Mouse (Mus musculus) limb, embryonic 10.5 days (tissue): ENCODE results near the gene Tph1. TPM values are rescaled to one million over a fixed set of nuclear protein-coding genes. Genes with fewer than 3 reads are reported as not detected.

Experiments
- DNase-seq: peaks from one replicate; pipeline ENCODE4 v3.0.0-alpha.2; 2017; ENCODE audit warnings: low spot score
- H3K27ac ChIP-seq: fragments of 300-500 bp; sonication (generic); 2 replicates; pipeline ENCODE4 v1.5.1; 2016; ENCODE audit warnings: mild to moderate bottlenecking
- H3K27me3 ChIP-seq: fragments of 300-500 bp; sonication (generic); 2 replicates; pipeline ENCODE4 v1.6.1; 2016; ENCODE audit warnings: low read depth, mild to moderate bottlenecking; ENCODE audit not compliant: poor library complexity, severe bottlenecking
- H3K36me3 ChIP-seq: fragments of 300-500 bp; sonication (generic); 2 replicates; pipeline ENCODE4 v1.6.1; 2016; ENCODE audit warnings: mild to moderate bottlenecking, moderate library complexity
- H3K4me1 ChIP-seq: fragments of 300-500 bp; sonication (generic); 2 replicates; pipeline ENCODE4 v1.6.1; 2016
- H3K4me3 ChIP-seq: fragments of 300-500 bp; sonication (generic); 2 replicates; pipeline ENCODE4 v1.5.1; 2016; ENCODE audit warnings: mild to moderate bottlenecking, moderate library complexity
- H3K9me3 ChIP-seq: fragments of 300-500 bp; sonication (generic); replicated peaks from 2 replicates; pipeline ENCODE4 v1.6.1; 2016; ENCODE audit warnings: mild to moderate bottlenecking
- WGBS: fragments of 180-500 bp; shearing (Covaris S2); methylation state at CpG from one replicate; pipeline ENCODE4 v1.1.7; 2016; 5-methylcytosine and 5-hydroxymethylcytosine counted together
- polyA plus RNA-seq: library from polyadenylated mRNA; unstranded; fragments of >200 nt; fragmentation: Nextera tagmentation; extraction: Ambion mirVana; gene quantifications from 2 replicates; pipeline ENCODE4 v1.2.1, GENCODE M21; 2016

The Tph1 gene
- polyA plus RNA-seq, 1 experiment from 2014 or later: not detected

- H3K9me3 ChIP-seq: no peaks in the 10 kb centered on the region
- H3K36me3 ChIP-seq: no peaks in the 10 kb centered on the region
- no peak for DNase-seq
- peaks cover 11% of the 10 kb centered on the region for H3K27me3 ChIP-seq
- peak overlapping the region; percentile 77 for H3K27ac ChIP-seq
- 12% methylated on average over 32 of the region's 32 CpGs for WGBS
- H3K4me1 ChIP-seq: peaks cover 20% of the 10 kb centered on the region
- H3K4me3 ChIP-seq: peak overlapping the region; percentile 61
Observed at GRCm38 (mm10) chr7:46638889-46639691, 33.2 kb downstream of the Tph1 start.

- Histone ChIP-seq H3K4me1 (peaks cover 3% of the 10 kb centered on the region; the same call in 1 of the 2 replicates), H3K27me3 (no peaks in the 10 kb centered on the region), H3K27ac (no peak overlapping the region), H3K9me3 (no peaks in the 10 kb centered on the region), H3K36me3 (peaks cover 14% of the 10 kb centered on the region; the same call in 1 of the 2 replicates), H3K4me3 (no peak overlapping the region)
- 81% methylated on average over 8 of the region's 8 CpGs for WGBS
- DNase-seq: no peak
Observed at GRCm38 (mm10) chr7:46628375-46628975, 43.9 kb downstream of the Tph1 start.

GRCm38 (mm10) chr7:46623979-46624378, 48.4 kb downstream of the Tph1 start:
- WGBS: 80% methylated on average over 2 of the region's 3 CpGs
- no peak for DNase-seq
- no peaks in the 10 kb centered on the region for H3K27me3 ChIP-seq
- no peak overlapping the region for H3K4me3 ChIP-seq
- peaks cover 3% of the 10 kb centered on the region; the same call in 1 of the 2 replicates for H3K4me1 ChIP-seq
- H3K27ac ChIP-seq: peak overlapping the region; percentile 61; the same call in 1 of the 2 replicates
- H3K9me3 ChIP-seq: no peaks in the 10 kb centered on the region
- H3K36me3 ChIP-seq: no peaks in the 10 kb centered on the region

- no peaks in the 10 kb centered on the region for H3K9me3 ChIP-seq
- no peaks in the 10 kb centered on the region for H3K27me3 ChIP-seq
- H3K27ac ChIP-seq: no peak overlapping the region
- H3K4me1 ChIP-seq: no peaks in the 10 kb centered on the region
- 94% methylated on average over 23 of the region's 23 CpGs for WGBS
- no peak overlapping the region for H3K4me3 ChIP-seq
- no peak for DNase-seq
- H3K36me3 ChIP-seq: no peaks in the 10 kb centered on the region
Observed at GRCm38 (mm10) chr7:46618416-46619110, 53.8 kb downstream of the Tph1 start.

- no peaks in the 10 kb centered on the region for H3K27me3 ChIP-seq
- H3K27ac ChIP-seq: no peak overlapping the region
- H3K4me1 ChIP-seq: peaks cover 2% of the 10 kb centered on the region; the same call in 1 of the 2 replicates
- WGBS: 91% methylated on average over 7 of the region's 7 CpGs
- no peaks in the 10 kb centered on the region for H3K36me3 ChIP-seq
- H3K4me3 ChIP-seq: no peak overlapping the region
- H3K9me3 ChIP-seq: no peaks in the 10 kb centered on the region
- no peak for DNase-seq
Observed at GRCm38 (mm10) chr7:46616429-46617005, 55.8 kb downstream of the Tph1 start.

- H3K36me3 ChIP-seq: no peaks in the 10 kb centered on the region
- peaks cover 2% of the 10 kb centered on the region; the same call in 1 of the 2 replicates for H3K4me1 ChIP-seq
- H3K27ac ChIP-seq: no peak overlapping the region
- no peaks in the 10 kb centered on the region for H3K27me3 ChIP-seq
- no peaks in the 10 kb centered on the region for H3K9me3 ChIP-seq
- WGBS: 71% methylated on average over 5 of the region's 5 CpGs
- H3K4me3 ChIP-seq: no peak overlapping the region
- no peak for DNase-seq
Observed at GRCm38 (mm10) chr7:46615256-46615977, 56.9 kb downstream of the Tph1 start.

- DNase-seq: no peak
- H3K36me3 ChIP-seq: no peaks in the 10 kb centered on the region
- H3K4me1 ChIP-seq: peaks cover 2% of the 10 kb centered on the region; the same call in 1 of the 2 replicates
- no peak overlapping the region for H3K27ac ChIP-seq
- 95% methylated on average over 12 of the region's 12 CpGs for WGBS
- no peaks in the 10 kb centered on the region for H3K9me3 ChIP-seq
- H3K4me3 ChIP-seq: no peak overlapping the region
- no peaks in the 10 kb centered on the region for H3K27me3 ChIP-seq
Observed at GRCm38 (mm10) chr7:46614263-46614662, 58.1 kb downstream of the Tph1 start.

GRCm38 (mm10) chr7:46613091-46613490, 59.2 kb downstream of the Tph1 start:
- H3K4me1 ChIP-seq: peaks cover 2% of the 10 kb centered on the region; the same call in 1 of the 2 replicates
- H3K27ac ChIP-seq: no peak overlapping the region
- 69% methylated on average over 10 of the region's 10 CpGs for WGBS
- no peaks in the 10 kb centered on the region for H3K36me3 ChIP-seq
- H3K27me3 ChIP-seq: no peaks in the 10 kb centered on the region
- no peak overlapping the region for H3K4me3 ChIP-seq
- DNase-seq: no peak
- H3K9me3 ChIP-seq: no peaks in the 10 kb centered on the region

- no peak for DNase-seq
- WGBS: 80% methylated on average over 6 of the region's 6 CpGs
- H3K36me3 ChIP-seq: no peaks in the 10 kb centered on the region
- H3K27ac ChIP-seq: no peak overlapping the region
- H3K9me3 ChIP-seq: no peaks in the 10 kb centered on the region
- H3K4me1 ChIP-seq: peaks cover 2% of the 10 kb centered on the region; the same call in 1 of the 2 replicates
- no peak overlapping the region for H3K4me3 ChIP-seq
- H3K27me3 ChIP-seq: no peaks in the 10 kb centered on the region
Observed at GRCm38 (mm10) chr7:46612421-46612937, 59.9 kb downstream of the Tph1 start.

- peaks cover 2% of the 10 kb centered on the region; the same call in 1 of the 2 replicates for H3K4me1 ChIP-seq
- WGBS: 89% methylated on average over 9 of the region's 9 CpGs
- no peak for DNase-seq
- no peak overlapping the region for H3K27ac ChIP-seq
- H3K4me3 ChIP-seq: no peak overlapping the region
- H3K27me3 ChIP-seq: no peaks in the 10 kb centered on the region
- H3K36me3 ChIP-seq: no peaks in the 10 kb centered on the region
- no peaks in the 10 kb centered on the region for H3K9me3 ChIP-seq
Observed at GRCm38 (mm10) chr7:46611970-46612369, 60.4 kb downstream of the Tph1 start.

- Histone ChIP-seq H3K4me3 (no peak overlapping the region), H3K27me3 (no peaks in the 10 kb centered on the region), H3K4me1 (peaks cover 12% of the 10 kb centered on the region), H3K27ac (no peak overlapping the region), H3K9me3 (no peaks in the 10 kb centered on the region), H3K36me3 (no peaks in the 10 kb centered on the region)
- whole genome bisulfite sequencing: 87% methylated on average over 4 of the region's 4 CpGs
- DNase-seq: no peak
Observed at GRCm38 (mm10) chr7:46609317-46609716, 63.0 kb downstream of the Tph1 start.
